Mouse (Mus musculus) brain, embryonic 14.5 days (tissue): Measurements from ENCODE around the gene Ssxb5.
A peak's percentile ranks its signal among the peaks of the same experiment; 100 is the strongest.

ENCODE experiments used
- CTCF ChIP-seq: fragments of 200-500 bp; IDR thresholded peaks from 2 replicates; pipeline ENCODE4 v1.5.1; 2012; ENCODE audit warnings: inconsistent platforms, mild to moderate bottlenecking, moderate library complexity, borderline replicate concordance; ENCODE audit not compliant: insufficient read depth, insufficient read length; ENCODE audit errors: extremely low read depth
- POLR2A ChIP-seq: fragments of 200-500 bp; IDR thresholded peaks from 2 replicates; pipeline ENCODE4 v1.6.1; 2012; ENCODE audit warnings: mild to moderate bottlenecking, inconsistent platforms, borderline replicate concordance; ENCODE audit not compliant: poor library complexity, insufficient read depth, insufficient read length, severe bottlenecking; ENCODE audit errors: extremely low read depth

GRCm38 (mm10) chrX:8832043-8832442 lies 28.6 kb downstream of the Ssxb5 start:
- peak; percentile 40; the same call in 1 of the 2 replicates for TF ChIP-seq CTCF
- no peak for TF ChIP-seq POLR2A
